Mouse (Mus musculus) midbrain, embryonic 10.5 days (tissue): ENCODE data around the gene Snapc2. TPM values are rescaled to one million over a fixed set of nuclear protein-coding genes. Genes with fewer than 3 reads are reported as not detected.
A peak's percentile ranks its signal among the peaks of the same experiment; 100 is the strongest.

ENCODE experiments used
- DNase-seq: peaks from one replicate; pipeline ENCODE4 v3.0.0-alpha.2; 2017; ENCODE audit warnings: low spot score
- H3K27ac ChIP-seq: fragments of 300-500 bp; sonication (generic); replicated peaks from 2 replicates; pipeline ENCODE4 v1.5.1; 2016; ENCODE audit warnings: mild to moderate bottlenecking
- H3K27me3 ChIP-seq: fragments of 300-500 bp; sonication (generic); 2 replicates; pipeline ENCODE4 v1.6.1; 2016; ENCODE audit warnings: low read depth, mild to moderate bottlenecking; ENCODE audit not compliant: poor library complexity, severe bottlenecking
- H3K36me3 ChIP-seq: fragments of 300-500 bp; sonication (generic); 2 replicates; pipeline ENCODE4 v1.6.1; 2016; ENCODE audit warnings: mild to moderate bottlenecking, moderate library complexity
- H3K4me1 ChIP-seq: fragments of 300-500 bp; sonication (generic); 2 replicates; pipeline ENCODE4 v1.6.1; 2016
- H3K4me3 ChIP-seq: fragments of 300-500 bp; sonication (generic); 2 replicates; pipeline ENCODE4 v1.5.1; 2016; ENCODE audit warnings: mild to moderate bottlenecking, moderate library complexity
- H3K9me3 ChIP-seq: fragments of 300-500 bp; sonication (generic); replicated peaks from 2 replicates; pipeline ENCODE4 v1.6.1; 2016; ENCODE audit warnings: mild to moderate bottlenecking
- WGBS: fragments of 180-500 bp; shearing (Covaris S2); methylation state at CpG from one replicate; pipeline ENCODE4 v1.1.7; 2016; 5-methylcytosine and 5-hydroxymethylcytosine counted together
- polyA plus RNA-seq: library from polyadenylated mRNA; unstranded; fragments of >200 nt; fragmentation: Nextera tagmentation; extraction: Ambion mirVana; gene quantifications from 2 replicates; pipeline ENCODE4 v1.2.1, GENCODE M21; 2016

Snapc2 gene
- 65.2 and 68.0 TPM in 2 replicates for polyA plus RNA-seq

DNA sequence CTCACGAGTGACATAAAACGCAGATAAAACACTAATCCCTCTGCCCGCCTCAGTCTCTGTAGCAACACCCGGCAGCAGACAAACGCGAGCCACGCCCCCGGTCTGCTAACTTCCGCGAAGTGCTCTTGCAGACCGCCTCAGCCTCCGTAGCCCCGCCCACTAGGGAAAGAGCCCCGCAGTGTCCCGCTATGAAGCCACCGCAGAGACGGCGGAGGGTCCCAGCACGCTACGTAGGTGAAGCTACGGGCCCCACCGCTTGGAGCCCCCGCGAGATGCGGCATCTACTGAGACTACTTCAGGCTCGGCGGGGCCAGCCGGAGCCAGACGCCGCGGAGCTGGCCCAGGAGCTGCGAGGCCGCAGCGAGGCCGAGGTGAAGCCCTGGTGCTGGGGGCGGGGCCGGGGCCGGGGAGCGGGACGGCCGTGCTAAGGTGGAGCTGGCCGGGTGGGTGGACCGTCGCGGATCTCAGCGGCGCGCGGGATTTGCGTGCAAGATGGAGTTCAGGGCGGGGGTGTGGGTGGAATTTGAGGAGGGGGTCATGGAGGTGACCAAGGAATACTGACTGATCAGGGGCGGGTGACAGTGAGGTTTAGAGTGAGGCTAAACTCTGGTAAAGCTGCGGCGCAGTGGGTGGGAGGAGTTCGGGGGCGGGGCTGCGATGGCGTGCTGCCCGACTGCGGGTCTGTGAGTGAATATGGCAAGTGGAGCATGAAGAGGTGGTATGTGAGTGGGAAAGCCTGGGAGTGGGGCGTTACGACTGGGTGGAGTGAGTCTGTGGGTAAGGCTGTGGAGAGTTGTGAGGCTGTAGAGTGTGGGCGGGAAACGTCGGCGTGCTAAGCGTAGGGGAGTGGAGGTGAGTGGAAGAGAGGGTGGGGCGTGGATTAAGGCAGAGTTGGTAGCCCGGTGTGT is at the start of gene Snapc2:
Gene Snapc2 (plus strand): TSS at position 147 of the 908 bp plus-strand sequence.
- Histone ChIP-seq H3K27ac (peak within 1 kb of the TSS; percentile 95), H3K36me3 (peaks cover 52% of the 10 kb centered on the region), H3K4me3 (peak within 1 kb of the TSS; percentile 91), H3K4me1 (peaks cover 58% of the 10 kb centered on the region), H3K9me3 (no peaks in the 10 kb centered on the region), H3K27me3 (peaks cover 23% of the 10 kb centered on the region)
- under 1% methylated on average over 69 of the region's 69 CpGs for WGBS
- DNase-seq, result peak; percentile 95

DNA sequence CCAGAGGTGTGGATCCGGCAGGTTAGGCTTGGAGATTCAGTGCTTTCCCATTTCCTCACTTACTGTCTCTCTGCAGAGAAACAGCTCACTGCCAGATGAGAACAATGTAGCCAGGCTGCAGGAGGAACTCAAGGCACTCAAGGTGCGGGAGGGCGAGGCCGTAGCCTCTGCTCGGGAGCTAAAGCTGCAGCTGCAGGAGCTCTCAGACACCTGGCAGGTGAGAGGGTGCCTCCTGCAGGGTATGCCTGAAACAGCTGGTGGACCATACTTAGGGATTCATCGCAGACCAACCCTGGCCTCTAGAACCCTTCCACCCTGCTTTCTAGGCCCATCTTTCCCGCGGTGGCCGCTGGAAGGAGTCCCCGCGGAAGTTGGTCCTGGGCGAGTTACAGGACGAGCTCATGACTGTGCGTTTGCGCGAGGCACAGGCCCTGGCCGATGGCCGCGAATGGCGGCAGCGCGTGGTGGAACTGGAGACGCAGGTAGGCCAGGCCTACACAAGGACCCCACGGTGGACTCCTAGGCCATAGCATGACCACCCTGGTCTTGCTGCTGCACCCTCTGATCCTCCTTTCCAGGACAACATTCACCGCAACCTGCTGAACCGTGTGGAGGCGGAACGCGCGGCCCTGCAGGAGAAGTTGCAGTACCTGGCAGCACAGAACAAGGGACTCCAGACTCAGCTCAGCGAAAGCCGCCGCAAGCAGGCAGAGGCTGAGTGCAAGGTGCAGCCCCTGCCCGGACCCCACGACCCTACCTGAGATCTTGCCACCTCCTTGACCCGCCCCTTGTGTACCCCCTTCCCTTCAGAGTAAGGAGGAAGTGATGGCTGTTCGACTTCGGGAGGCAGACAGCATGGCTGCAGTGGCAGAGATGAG is 47.4 kb upstream of the Snapc2 start:
- 10% methylated on average over 38 of the region's 38 CpGs for WGBS
- Histone ChIP-seq H3K27ac (no peak overlapping the region), H3K9me3 (0 out of 2 replicates have a peak, but pooled peaks cover 7% of the 10 kb centered on the region), H3K27me3 (peaks cover 71% of the 10 kb centered on the region), H3K4me3 (peak overlapping the region; percentile 35), H3K36me3 (peaks cover 33% of the 10 kb centered on the region), H3K4me1 (peaks cover 17% of the 10 kb centered on the region)
- DNase-seq, result peak; percentile 30

DNA sequence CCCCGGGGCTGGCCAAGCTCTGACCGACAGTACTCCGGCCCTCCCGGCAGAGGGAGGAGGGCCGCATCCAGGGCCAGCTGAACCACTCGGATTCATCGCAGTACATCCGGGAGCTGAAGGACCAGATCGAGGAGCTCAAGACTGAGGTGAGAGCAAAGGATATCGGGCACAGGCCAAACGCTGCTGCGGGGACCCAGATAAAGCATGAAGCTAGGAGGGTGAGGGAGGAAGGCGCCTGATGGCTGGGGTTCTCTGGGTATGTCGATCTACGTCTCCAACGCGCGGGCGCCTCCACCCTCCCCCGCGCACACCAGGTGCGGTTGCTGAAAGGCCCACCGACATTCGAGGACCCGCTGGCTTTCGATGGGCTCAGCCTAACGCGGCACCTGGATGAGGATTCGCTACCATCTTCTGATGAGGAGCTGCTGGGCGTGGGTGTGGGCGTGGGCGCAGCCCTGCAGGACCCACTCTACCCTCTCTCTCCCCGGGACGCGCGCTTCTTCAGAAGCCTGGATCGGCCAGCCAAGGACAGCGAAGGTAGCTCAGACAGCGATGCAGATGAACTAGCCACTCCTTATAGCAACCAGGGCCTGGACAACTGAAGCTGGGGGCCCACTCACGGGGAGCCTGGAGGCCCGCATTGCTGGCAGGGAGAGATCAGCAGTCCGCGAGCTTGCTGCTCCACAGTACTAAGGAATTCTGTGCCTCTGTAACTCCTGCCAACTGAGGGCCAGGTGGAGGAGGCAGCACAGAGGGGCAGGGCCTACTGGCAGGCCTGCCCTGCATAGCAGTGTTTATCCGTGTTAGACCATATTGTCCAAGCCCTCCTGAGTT is 46.5 kb upstream of the Snapc2 start:
- peak; percentile 38 for DNase-seq
- H3K4me3 ChIP-seq, result peak overlapping the region; percentile 35
- peaks cover 41% of the 10 kb centered on the region for H3K36me3 ChIP-seq
- H3K9me3 ChIP-seq, result 0 out of 2 replicates have a peak, but pooled peaks cover 7% of the 10 kb centered on the region
- peaks cover 17% of the 10 kb centered on the region for H3K4me1 ChIP-seq
- WGBS, result 6% methylated on average over 44 of the region's 44 CpGs
- H3K27me3 ChIP-seq, result peaks cover 71% of the 10 kb centered on the region
- H3K27ac ChIP-seq, result no peak overlapping the region

DNA sequence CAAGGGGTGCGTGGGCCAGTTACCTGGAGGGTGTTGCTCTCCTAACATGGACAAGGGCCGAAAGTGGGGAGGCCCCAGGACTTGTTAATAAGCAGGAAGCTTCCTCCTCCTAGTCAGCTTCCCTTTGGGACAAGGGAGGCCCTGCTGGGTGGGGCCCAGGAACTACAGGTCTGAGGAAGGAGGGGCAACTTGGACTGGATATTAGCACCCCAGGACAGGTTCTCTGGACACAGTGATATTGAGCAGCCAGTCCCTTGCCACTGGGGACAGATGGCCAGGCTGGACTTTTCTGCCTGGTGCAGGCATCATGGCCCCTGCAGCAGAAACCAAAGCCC is 45.9 kb upstream of the Snapc2 start:
- H3K4me3 ChIP-seq, result no peak overlapping the region
- H3K4me1 ChIP-seq, result peaks cover 17% of the 10 kb centered on the region
- 49% methylated on average over 2 of the region's 2 CpGs for WGBS
- DNase-seq, result no peak
- H3K27me3 ChIP-seq, result peaks cover 67% of the 10 kb centered on the region
- 0 out of 2 replicates have a peak, but pooled peaks cover 7% of the 10 kb centered on the region for H3K9me3 ChIP-seq
- H3K36me3 ChIP-seq, result peaks cover 41% of the 10 kb centered on the region
- H3K27ac ChIP-seq, result no peak overlapping the region

DNA sequence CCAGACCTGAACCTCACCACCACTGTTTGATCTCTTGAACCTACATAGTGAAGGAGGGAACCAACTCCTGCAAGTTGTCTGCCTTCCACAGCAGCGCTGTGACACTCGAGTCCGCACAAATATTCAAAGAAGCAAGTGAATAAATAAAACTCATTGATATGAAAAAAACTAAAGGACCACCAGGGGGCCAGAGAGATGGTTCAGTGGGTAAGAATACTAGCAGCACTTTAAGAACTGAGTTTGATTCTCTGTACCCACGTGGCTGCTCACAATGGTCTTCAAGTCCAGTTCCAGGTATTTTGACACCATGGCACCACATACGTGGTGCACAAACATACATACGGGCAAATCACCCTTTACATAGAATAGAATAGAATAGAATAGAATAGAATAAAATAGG is 41.8 kb upstream of the Snapc2 start:
- H3K27me3 ChIP-seq, result peaks cover 60% of the 10 kb centered on the region
- no peak overlapping the region for H3K27ac ChIP-seq
- no peak overlapping the region for H3K4me3 ChIP-seq
- H3K9me3 ChIP-seq, result 0 out of 2 replicates have a peak, but pooled peaks cover 7% of the 10 kb centered on the region
- DNase-seq, result no peak
- H3K36me3 ChIP-seq, result peaks cover 44% of the 10 kb centered on the region
- 80% methylated on average over 6 of the region's 6 CpGs for WGBS
- peaks cover 44% of the 10 kb centered on the region for H3K4me1 ChIP-seq

DNA sequence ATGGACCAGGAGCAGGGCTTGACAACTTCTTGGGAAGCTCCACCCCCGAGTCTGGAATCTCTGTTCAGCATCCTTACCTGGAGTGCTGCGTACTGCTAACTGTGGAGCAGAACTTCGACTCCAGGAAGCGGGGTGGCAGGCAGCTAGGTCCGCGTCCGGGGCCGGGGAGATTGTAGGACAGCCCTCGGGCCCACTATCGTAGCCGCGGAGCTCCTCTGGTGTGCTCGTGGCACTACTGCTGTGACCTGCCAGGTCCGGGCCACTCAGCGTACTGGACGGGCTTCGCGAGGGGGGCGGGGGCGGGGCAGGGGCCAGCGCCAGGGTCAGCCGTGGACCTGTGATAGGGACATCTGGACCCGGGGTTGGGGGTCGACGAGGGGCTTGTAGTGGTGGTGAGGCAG is 40.1 kb upstream of the Snapc2 start:
- Histone ChIP-seq H3K9me3 (0 out of 2 replicates have a peak, but pooled peaks cover 7% of the 10 kb centered on the region), H3K4me3 (peak overlapping the region; percentile 57), H3K4me1 (peaks cover 51% of the 10 kb centered on the region), H3K36me3 (peaks cover 40% of the 10 kb centered on the region), H3K27me3 (peaks cover 59% of the 10 kb centered on the region), H3K27ac (peak overlapping the region; percentile 63)
- 1% methylated on average over 24 of the region's 25 CpGs for WGBS
- peak; percentile 59 for DNase-seq

DNA sequence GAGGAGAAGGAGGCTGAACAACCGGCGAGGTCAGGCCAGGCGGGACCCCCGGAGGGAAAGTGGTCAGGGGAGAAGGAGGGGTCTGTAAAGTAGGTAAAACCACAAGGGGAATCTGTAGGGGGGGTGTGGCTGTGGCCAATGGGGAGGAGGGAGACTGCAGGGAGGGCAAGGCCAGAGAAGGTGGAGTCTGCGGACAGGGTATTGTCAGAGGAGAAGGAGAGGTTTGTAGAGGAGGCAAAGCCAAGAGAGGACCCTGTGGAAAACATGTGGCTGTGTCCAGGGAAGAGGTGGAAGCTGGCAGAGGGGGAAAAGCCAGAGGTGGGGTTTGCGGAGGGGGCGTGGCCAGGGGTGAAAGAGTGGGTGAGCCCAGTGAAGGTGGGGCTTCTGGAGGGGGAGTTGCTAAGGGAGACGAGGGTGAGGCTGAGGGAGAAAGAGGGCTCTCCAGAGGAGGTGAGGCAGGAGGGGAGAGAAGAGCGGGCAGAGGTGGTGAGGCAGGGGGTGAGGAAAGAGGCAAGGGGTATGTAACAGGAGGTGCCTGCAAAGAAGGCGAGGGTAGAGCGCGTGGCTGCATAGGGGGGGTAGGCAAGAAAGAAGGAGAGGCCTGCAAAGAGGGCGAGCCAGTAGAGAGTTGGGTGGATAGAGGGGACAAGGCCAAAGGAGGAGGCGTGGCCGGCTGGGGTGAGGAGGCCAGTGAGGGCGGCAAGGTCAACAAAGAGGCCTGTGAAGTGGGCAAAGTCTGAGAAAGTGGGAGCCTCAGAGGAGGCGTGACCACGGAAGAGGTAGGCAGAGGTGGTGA is 39.5 kb upstream of the Snapc2 start:
- Histone ChIP-seq H3K27ac (peak overlapping the region; percentile 63), H3K9me3 (0 out of 2 replicates have a peak, but pooled peaks cover 7% of the 10 kb centered on the region), H3K4me1 (peaks cover 51% of the 10 kb centered on the region), H3K4me3 (peak overlapping the region; percentile 57), H3K27me3 (peaks cover 59% of the 10 kb centered on the region), H3K36me3 (peaks cover 35% of the 10 kb centered on the region)
- DNase-seq, result peak; percentile 59
- 2% methylated on average over 18 of the region's 18 CpGs for WGBS

DNA sequence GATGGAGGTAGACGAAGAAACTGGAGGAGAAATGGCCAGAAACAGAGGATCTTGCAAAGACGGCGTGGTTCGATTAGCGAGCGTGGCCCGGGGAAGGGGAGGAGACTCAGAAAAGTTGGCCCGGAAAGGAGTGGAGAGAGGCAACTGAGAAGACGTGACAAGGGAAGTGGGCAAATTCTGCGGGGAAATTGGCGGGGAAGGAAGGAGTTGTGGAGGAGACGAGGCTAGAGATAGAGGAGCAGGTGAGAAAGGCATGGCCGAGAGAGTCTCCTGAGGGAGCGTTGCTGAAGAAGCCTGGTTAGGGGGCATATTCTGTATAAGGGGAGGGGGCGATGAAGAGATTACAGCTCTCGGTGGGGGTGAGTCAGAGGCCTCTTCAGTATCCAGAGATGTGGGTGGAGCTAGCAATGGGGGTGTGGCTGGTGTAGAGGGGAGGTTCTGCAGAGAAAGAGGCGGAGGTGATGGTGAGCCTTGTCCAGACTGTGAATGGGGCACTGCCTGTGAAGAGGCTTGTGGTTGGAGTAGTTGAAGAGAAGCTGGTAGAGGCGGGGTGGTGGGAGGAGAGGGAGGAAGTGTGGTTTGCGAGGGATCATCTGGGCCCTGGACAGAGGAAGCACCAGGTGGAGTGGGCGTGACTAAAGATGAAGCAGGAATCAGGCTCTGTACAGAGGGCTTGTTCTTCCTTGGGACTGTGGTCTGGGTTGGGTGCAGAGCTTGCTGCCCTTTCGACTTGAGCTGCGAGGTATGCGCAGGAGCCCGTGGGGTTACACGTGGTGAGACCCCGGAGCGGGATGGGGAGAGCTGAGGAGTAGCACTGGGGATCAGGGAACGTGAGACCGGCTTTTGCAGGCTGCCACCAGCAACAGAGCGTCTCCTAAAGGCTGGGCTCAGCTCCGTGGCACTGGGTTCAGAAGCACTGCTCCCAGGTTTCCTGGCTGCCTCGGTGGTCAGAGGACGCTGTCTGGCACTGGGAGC is 38.6 kb upstream of the Snapc2 start:
- WGBS, result 10% methylated on average over 33 of the region's 33 CpGs
- H3K4me3 ChIP-seq, result peak overlapping the region; percentile 57
- H3K27ac ChIP-seq, result peak overlapping the region; percentile 63
- peaks cover 51% of the 10 kb centered on the region for H3K4me1 ChIP-seq
- H3K27me3 ChIP-seq, result peaks cover 59% of the 10 kb centered on the region
- H3K36me3 ChIP-seq, result peaks cover 27% of the 10 kb centered on the region
- 0 out of 2 replicates have a peak, but pooled peaks cover 6% of the 10 kb centered on the region for H3K9me3 ChIP-seq
- peak; percentile 56 for DNase-seq

DNA sequence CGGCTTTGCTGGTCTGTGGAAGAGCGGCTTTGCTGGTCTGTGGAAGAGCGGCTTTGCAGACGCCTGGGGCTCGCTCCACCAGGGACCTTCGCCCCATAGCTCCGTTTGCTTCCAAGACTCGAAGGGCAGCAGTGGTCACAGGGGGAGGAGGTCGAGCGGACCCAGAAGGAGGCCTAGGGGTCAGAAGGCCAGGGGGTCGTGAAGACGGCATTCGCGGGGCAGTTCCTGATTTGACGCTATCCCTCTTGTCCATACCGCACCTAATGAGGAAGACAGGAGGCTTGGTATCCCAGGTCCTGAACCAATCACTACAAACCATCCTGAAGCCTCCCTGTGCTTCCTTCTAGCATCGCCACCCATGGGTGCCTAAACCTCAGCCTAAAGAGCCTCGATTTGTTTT is 36.6 kb upstream of the Snapc2 start:
- no peak for DNase-seq
- peak overlapping the region; percentile 96 for H3K27ac ChIP-seq
- no peaks in the 10 kb centered on the region for H3K9me3 ChIP-seq
- peak overlapping the region; percentile 78 for H3K4me3 ChIP-seq
- peaks cover 66% of the 10 kb centered on the region for H3K27me3 ChIP-seq
- peaks cover 51% of the 10 kb centered on the region for H3K4me1 ChIP-seq
- peaks cover 7% of the 10 kb centered on the region for H3K36me3 ChIP-seq
- WGBS, result 7% methylated on average over 18 of the region's 18 CpGs

DNA sequence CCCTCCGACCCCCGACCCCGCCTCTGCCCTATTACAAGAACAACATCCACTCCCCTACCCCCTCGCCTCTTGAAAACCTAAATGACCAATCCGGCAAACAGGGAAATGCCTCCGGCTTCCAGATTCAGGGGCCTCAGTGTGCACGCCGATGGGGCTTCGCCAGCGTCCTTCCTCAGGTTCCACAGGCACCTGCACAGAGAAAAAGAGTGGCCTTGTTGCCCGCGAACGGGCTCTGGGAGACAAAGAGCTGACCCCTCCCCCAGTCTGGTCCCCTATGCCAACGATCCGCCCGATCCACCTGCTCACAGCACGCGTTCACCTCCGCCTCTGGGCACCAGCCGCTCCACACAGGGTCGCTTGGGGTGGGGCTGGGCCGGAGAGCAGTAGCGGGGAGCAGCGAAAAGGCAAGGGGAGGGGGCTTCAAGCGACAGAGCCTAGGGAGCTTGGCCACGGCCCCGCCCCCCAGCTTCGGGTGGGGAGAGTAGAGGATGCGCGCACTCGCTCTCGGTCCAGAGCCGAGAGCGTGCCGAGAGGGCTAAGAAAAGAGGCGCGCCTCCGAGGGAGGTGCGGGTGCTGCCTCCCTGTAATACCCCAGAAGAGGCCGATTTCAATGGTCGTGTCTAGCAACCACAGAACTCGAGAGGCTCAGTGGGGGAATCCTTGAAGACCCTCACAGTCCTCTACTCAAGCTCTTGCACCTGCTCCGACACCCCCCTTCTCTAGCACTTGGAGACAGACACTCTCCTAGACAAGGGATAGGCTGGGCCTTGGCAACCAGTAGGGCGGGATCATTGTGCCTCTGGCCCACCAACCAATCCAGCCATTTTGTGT is 35.9 kb upstream of the Snapc2 start, which contains the start of gene Prr36:
Gene Prr36 (minus strand): TSS at position 669 of the 831 bp plus-strand sequence.
- peak; percentile 85 for DNase-seq
- no peaks in the 10 kb centered on the region for H3K9me3 ChIP-seq
- peaks cover 51% of the 10 kb centered on the region for H3K4me1 ChIP-seq
- peaks cover 7% of the 10 kb centered on the region for H3K36me3 ChIP-seq
- peak within 1 kb of the TSS; percentile 96 for H3K27ac ChIP-seq
- WGBS, result 1% methylated on average over 44 of the region's 44 CpGs
- peak within 1 kb of the TSS; percentile 78 for H3K4me3 ChIP-seq
- peaks cover 66% of the 10 kb centered on the region for H3K27me3 ChIP-seq
